Mouse (Mus musculus) midbrain, embryonic 12.5 days (tissue): ENCODE measurements at regions not wholly inside any gene's neighbourhood (a gene's known extent, or its start where the extent isn't known, plus 50 kb on each side); places are given as distances from the start of the nearest gene placed in this dataset.
"Not testable (repeated sequence)": the region's sequence is repeated elsewhere in the genome, so short reads cannot be mapped to it uniquely, and the experiment has no call there.

ENCODE experiments used
- ATAC-seq: fragments of 200-750 bp; cut with Nextera tagmentation; 2 replicates; pipeline ENCODE4 v1.8.0; 2017; ENCODE audit warnings: low read depth, moderate TSS enrichment, moderate library complexity; ENCODE audit not compliant: low FRiP score
- H3K27ac ChIP-seq: fragments of 300-500 bp; sonication (generic); replicated peaks from 2 replicates; pipeline ENCODE4 v1.5.1; 2016; ENCODE audit warnings: mild to moderate bottlenecking
- H3K27me3 ChIP-seq: fragments of 300-500 bp; sonication (generic); 2 replicates; pipeline ENCODE4 v1.6.1; 2016; ENCODE audit warnings: mild to moderate bottlenecking
- H3K36me3 ChIP-seq: fragments of 300-500 bp; sonication (generic); 2 replicates; pipeline ENCODE4 v1.6.1; 2016
- H3K4me1 ChIP-seq: fragments of 300-500 bp; sonication (generic); 2 replicates; pipeline ENCODE4 v1.6.1; 2016
- H3K4me2 ChIP-seq: fragments of 300-500 bp; sonication (generic); replicated peaks from 2 replicates; pipeline ENCODE4 v1.6.1; 2016; ENCODE audit warnings: mild to moderate bottlenecking, moderate library complexity
- H3K4me3 ChIP-seq: fragments of 300-500 bp; sonication (generic); 2 replicates; pipeline ENCODE4 v1.5.1; 2016; ENCODE audit warnings: mild to moderate bottlenecking
- H3K9ac ChIP-seq: fragments of 300-500 bp; sonication (generic); replicated peaks from 2 replicates; pipeline ENCODE4 v1.6.1; 2016; ENCODE audit warnings: mild to moderate bottlenecking, moderate library complexity
- H3K9me3 ChIP-seq: fragments of 300-500 bp; sonication (generic); 2 replicates; pipeline ENCODE4 v1.6.1; 2016; ENCODE audit warnings: mild to moderate bottlenecking
- WGBS: fragments of 180-500 bp; shearing (Covaris S2); methylation state at CpG from one replicate; pipeline ENCODE4 v1.1.7; 2016; 5-methylcytosine and 5-hydroxymethylcytosine counted together

DNA sequence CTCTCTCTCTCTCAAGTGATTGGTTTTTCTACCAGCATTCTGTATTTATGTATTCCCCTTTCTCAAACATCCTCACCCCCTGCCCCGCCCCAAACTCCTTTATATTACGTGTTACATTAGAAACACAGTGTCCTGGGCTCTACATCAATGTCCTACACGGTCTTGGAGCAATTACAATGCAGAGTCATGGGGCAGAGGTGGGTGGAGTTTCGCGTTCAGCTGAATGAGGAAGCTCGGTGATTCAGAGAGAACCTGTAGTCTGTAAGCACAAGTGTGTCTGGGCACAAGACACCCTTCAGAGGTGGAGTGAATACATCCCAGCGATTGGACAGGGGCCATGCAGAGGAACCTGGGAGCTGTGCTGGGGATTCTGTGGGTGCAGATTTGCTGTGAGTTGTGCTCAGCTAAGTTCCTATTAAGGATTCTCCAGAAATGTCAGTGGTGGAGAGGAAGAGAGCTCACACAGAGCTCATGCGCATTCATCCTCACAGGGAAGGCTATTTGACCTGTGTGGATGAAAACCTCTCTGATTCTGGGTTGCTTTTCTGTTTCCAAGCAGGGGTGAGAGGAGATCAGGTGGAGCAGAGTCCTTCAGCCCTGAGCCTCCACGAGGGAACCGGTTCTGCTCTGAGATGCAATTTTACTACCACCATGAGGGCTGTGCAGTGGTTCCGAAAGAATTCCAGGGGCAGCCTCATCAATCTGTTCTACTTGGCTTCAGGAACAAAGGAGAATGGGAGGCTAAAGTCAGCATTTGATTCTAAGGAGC is 806.4 kb upstream of the Olfr1507 start:
- not testable (repeated sequence) for ATAC-seq, H3K9me3 ChIP-seq, H3K36me3 ChIP-seq, H3K27ac ChIP-seq, H3K4me2 ChIP-seq, H3K4me3 ChIP-seq, H3K4me1 ChIP-seq, H3K27me3 ChIP-seq, H3K9ac ChIP-seq
- no CpG with 5 or more reads among the region's 11 CpGs for WGBS

DNA sequence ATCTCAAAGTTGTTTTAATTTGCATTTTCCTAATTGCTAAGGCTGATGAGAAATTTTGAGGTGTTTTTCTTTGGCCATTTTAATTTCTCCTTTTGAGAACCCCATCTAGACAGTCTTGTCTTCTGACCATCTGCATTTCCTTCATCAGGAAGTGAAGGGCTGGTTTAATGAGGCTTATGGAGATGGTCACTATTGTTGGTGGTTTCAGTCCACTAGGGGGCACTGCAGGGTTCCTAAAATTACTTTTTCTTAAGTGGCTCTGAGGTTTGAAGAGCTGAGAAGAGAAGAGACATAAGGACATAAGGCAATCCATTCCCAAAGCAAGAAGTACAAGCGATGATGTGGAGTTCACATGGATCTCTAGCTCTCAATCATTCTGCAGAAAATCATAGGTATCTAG is 805.6 kb upstream of the Olfr1507 start:
- ATAC-seq = not testable (repeated sequence)

DNA sequence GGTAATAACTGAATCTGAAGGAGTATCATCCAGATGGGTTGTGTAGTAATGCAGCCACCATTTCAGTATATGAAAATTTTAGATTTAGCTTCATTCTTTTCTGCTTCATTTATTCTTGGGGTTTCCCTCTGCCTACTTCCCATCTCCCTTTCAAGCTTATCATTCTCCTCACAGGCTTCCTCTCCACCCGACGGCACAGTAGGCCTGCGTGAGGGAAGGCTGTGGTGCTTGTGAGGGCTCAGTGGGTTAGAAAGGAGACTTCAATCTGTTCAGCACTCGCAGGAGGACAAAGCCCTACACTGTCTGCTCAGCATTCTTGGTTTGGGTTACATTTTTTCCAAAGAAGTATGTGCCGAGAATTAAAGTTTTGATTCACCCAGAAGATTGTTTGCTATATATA is 804.2 kb upstream of the Olfr1507 start:
- H3K27me3 ChIP-seq, H3K9ac ChIP-seq, H3K4me3 ChIP-seq, H3K27ac ChIP-seq, H3K36me3 ChIP-seq, H3K9me3 ChIP-seq, H3K4me1 ChIP-seq, H3K4me2 ChIP-seq, ATAC-seq: not testable (repeated sequence)
- WGBS = no CpG with 5 or more reads among the region's 5 CpGs

More for the DNA sequence above, 805.6 kb upstream of the Olfr1507 start:
- not testable (repeated sequence) for H3K27ac ChIP-seq, H3K4me3 ChIP-seq, H3K4me2 ChIP-seq, H3K4me1 ChIP-seq, H3K9me3 ChIP-seq, H3K9ac ChIP-seq, H3K27me3 ChIP-seq, H3K36me3 ChIP-seq
- 75% methylated on average over 1 of the region's 1 CpGs for WGBS

DNA sequence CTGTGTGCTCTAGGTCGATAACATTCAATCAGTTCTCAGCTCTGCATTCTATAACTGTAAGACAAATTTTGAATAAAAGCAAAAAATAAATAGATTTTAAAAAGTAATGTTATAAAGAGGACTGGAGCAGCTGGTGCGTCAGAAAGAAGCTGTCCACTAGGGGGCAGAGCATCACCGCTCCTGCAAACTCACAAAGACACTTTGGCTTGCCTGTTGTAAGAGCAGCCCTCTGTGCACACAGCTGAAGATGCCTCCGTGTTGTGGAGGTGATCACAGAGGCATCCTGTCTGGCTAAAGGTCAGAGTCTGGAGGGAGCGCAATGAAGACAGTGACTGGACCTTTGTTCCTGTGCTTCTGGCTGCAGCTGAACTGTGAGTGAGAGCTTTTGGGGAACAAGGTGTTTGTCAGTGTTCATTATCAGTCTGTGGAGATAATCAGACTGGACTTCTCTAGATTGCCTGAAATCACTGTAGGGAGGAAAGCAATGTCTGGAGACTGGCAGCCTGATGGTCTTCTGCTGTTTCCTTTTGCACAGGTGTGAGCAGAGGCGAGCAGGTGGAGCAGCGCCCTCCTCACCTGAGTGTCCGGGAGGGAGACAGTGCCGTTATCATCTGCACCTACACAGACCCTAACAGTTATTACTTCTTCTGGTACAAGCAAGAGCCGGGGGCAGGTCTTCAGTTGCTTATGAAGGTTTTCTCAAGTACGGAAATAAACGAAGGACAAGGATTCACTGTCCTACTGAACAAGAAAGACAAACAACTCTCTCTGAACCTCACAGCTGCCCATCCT is 788.0 kb upstream of the Olfr1507 start:
- not testable (repeated sequence) for H3K4me3 ChIP-seq, H3K4me1 ChIP-seq, H3K36me3 ChIP-seq, H3K27ac ChIP-seq, H3K9ac ChIP-seq, H3K9me3 ChIP-seq, H3K4me2 ChIP-seq, H3K27me3 ChIP-seq
- peak; percentile 60; the same call in 1 of the 2 replicates for ATAC-seq
- WGBS = no CpG with 5 or more reads among the region's 12 CpGs

DNA sequence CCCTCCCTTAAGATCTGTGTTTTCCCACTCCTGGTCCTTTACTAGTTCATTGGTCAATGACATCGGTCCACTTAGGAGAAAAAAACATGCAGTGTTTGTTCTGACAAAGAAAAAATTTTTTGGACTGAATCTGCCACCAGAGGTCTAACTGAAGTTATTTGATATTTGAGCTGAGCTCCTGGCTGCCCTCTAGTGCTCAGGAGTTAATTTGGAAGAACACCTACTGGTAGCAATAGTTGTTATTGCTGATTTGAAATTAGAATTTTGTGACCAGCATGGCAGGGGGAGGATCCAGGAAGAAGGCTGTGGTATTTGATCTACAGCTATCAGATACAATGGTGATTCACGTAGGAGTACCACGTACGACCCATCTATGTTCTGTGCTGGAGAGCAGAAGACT is 777.7 kb upstream of the Olfr1507 start:
- not testable (repeated sequence) for ATAC-seq, H3K4me3 ChIP-seq, H3K27me3 ChIP-seq, H3K4me1 ChIP-seq, H3K9ac ChIP-seq, H3K4me2 ChIP-seq, H3K36me3 ChIP-seq, H3K27ac ChIP-seq, H3K9me3 ChIP-seq
- 93% methylated on average over 3 of the region's 4 CpGs for WGBS

DNA sequence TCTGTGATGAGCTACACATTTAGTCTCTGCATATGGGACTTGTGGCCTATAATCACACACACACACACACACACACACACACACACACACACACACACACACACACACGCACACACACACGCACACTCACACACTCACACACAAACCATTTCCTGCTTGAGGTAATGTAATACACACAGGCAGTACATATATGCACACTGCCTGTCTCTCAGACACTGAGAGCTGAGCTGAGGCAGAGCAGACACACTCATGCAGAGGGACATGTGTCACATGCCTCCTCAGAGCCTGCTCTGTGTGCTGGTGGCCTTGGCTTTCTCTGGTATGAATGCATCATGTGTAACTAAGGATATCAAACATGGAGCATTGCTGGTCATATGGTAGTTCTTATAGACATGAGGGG is 772.1 kb upstream of the Olfr1507 start:
- WGBS = no CpG with 5 or more reads among the region's 2 CpGs
- not testable (repeated sequence) for ATAC-seq

DNA sequence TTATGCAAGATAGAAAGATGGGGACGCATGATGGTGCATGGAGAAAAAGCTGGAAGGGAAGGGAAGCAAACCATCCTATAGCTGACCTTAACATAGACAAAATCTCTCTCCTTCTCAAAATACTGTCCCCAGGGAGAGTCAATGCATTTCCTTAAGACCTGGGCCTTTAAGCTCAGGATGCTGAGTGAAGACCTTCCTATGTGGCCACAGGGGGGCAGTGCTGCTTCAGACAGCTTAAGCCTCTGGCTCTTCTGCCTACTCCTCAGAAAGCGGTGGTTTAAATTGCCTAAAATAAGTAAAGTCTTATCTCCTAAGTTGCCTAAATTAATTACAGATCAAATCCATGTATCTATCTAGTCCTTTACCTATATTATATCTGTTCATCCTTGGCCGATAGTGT is 760.4 kb upstream of the Olfr1507 start:
- not testable (repeated sequence) for H3K4me1 ChIP-seq, H3K27me3 ChIP-seq, H3K36me3 ChIP-seq, ATAC-seq, H3K27ac ChIP-seq, H3K4me2 ChIP-seq, H3K4me3 ChIP-seq, H3K9ac ChIP-seq, H3K9me3 ChIP-seq
- WGBS = no CpG with 5 or more reads among the region's 3 CpGs

More for the DNA sequence above, 772.1 kb upstream of the Olfr1507 start:
- H3K9me3 ChIP-seq, H3K9ac ChIP-seq, H3K27me3 ChIP-seq, H3K36me3 ChIP-seq, H3K4me2 ChIP-seq, H3K4me1 ChIP-seq, H3K4me3 ChIP-seq, H3K27ac ChIP-seq: not testable (repeated sequence)

DNA sequence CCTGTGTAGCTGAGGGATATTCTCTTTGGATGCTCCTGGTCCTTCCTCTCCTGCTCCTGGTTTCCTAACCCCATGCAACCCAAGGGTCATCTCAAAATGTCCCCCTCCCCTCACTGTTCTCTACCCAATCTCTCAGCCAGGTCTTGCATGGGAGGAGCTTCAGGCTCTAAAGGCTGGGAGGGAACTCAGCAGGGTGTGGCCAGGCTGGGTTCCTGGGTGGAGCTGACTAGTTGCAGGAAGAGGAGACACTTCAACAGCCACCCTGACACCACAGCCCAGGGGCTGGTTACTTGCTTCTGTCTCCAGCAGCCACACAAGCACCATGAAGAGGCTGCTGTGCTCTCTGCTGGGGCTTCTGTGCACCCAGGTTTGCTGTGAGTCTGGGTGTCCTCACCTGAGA is 757.9 kb upstream of the Olfr1507 start:
- H3K4me3 ChIP-seq, H3K9me3 ChIP-seq, H3K9ac ChIP-seq, H3K27ac ChIP-seq, H3K4me2 ChIP-seq, H3K36me3 ChIP-seq, H3K4me1 ChIP-seq, H3K27me3 ChIP-seq, ATAC-seq: not testable (repeated sequence)

DNA sequence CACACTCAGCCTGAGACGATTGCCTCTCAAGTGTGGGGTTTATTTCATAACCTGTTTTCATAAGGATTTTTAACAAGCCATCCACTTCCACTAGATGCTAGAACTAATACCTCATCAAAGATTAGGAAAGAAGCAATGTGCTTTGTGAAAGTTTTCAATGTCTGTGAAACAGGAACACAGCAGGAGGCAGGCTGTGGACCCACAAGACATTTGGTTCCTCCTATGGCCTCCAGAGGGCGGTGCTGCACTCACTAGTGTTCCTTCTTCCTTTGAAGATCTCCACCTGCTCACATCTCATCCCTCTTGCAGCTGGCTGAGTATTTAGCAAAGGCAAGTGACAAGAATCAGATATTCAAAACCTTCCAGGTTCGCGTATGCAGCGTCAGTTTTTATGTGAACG is 735.6 kb upstream of the Olfr1507 start:
- ATAC-seq, H3K9me3 ChIP-seq: not testable (repeated sequence)
- WGBS = no CpG with 5 or more reads among the region's 6 CpGs

DNA sequence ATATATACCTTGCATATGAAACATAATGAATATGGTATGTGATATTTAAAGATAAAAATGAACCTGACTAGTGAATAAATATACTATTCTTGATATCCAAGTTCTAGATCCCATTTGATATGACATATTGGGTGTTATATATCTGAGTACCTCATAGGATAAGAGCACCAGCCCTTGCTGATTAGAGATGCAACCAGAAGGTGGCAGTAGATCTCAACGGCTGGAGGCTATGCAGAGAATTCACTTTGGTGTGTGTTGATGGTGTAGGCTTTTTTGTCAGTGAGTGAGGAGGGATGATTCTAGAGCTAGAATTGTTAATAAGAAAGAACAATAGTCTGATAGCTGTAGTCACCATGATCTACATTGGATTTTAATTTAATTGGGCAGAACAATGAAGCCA is 729.2 kb upstream of the Olfr1507 start:
- ATAC-seq, H3K27ac ChIP-seq, H3K4me3 ChIP-seq, H3K36me3 ChIP-seq, H3K4me1 ChIP-seq, H3K9me3 ChIP-seq, H3K9ac ChIP-seq, H3K4me2 ChIP-seq, H3K27me3 ChIP-seq: not testable (repeated sequence)
- WGBS = no CpG with 5 or more reads among the region's 1 CpGs

More for the DNA sequence above, 735.6 kb upstream of the Olfr1507 start:
- H3K4me3 ChIP-seq, H3K9ac ChIP-seq, H3K36me3 ChIP-seq, H3K4me2 ChIP-seq, H3K4me1 ChIP-seq, H3K27ac ChIP-seq, H3K27me3 ChIP-seq: not testable (repeated sequence)

DNA sequence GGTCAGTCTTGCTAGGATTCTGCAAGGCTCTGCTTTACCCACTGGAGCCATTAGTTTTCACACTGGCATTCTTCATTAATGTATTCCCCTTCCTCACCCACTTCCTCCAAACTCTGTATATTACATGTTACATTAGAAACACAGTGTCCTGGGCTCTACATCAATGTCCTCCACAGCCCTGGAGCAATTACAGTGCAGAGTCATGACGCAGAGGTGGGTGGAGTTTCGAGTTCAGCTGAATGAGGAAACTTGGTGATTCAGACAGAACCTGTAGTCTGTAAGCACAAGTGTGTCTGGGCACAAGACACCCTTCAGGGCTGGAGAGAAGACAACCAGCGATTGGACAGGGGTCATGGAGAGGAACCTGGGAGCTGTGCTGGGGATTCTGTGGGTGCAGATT is 715.0 kb upstream of the Olfr1507 start:
- not testable (repeated sequence) for ATAC-seq, H3K4me3 ChIP-seq, H3K9me3 ChIP-seq, H3K9ac ChIP-seq, H3K4me2 ChIP-seq, H3K27me3 ChIP-seq, H3K27ac ChIP-seq, H3K36me3 ChIP-seq, H3K4me1 ChIP-seq
- WGBS = no CpG with 5 or more reads among the region's 3 CpGs

DNA sequence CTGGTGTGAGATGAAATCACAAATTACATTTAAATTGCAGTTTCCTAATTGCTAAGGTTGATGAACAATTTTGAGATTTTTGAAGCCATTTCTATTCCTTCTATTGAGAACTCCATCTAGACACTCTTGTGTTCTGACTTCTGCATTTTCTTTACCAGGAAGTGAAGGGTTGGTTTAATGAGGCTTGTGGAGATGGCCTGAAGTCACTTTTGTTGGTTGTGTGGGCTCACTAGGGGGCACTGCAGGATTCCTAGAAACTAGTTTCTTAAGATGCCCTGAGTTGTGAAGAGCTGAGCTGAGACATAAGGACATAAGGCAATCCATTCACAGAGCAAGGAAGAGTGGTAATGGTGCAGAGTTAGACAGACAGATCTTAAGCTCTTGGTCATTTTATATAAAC is 713.7 kb upstream of the Olfr1507 start:
- H3K4me3 ChIP-seq, H3K4me2 ChIP-seq, H3K36me3 ChIP-seq, H3K4me1 ChIP-seq, H3K9me3 ChIP-seq, H3K9ac ChIP-seq, ATAC-seq, H3K27me3 ChIP-seq, H3K27ac ChIP-seq: not testable (repeated sequence)

DNA sequence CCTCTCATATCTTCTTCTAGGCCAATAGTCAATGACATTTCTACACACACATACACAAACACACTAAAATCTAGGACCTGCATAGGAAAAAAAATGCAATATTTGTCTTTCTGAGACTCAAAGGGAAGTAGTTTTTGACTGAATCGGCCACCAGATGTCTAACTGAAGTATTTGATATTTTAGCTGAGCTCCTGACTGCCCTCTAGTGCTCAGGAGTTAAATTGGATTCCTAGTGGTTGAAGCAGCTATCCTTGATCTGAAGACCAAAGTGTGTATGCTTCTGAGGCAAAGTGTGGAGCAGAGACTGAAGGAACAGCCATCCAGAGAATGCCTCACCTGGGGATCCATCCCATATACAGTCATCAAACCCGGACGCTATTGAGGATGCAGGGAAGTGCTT is 695.4 kb upstream of the Olfr1507 start:
- no CpG with 5 or more reads among the region's 3 CpGs for WGBS
- not testable (repeated sequence) for H3K9ac ChIP-seq, H3K4me2 ChIP-seq, H3K36me3 ChIP-seq, ATAC-seq, H3K27ac ChIP-seq, H3K4me1 ChIP-seq, H3K27me3 ChIP-seq, H3K4me3 ChIP-seq, H3K9me3 ChIP-seq
